Mouse (Mus musculus): Measurements from ENCODE around the gene Adam19.

DNA sequence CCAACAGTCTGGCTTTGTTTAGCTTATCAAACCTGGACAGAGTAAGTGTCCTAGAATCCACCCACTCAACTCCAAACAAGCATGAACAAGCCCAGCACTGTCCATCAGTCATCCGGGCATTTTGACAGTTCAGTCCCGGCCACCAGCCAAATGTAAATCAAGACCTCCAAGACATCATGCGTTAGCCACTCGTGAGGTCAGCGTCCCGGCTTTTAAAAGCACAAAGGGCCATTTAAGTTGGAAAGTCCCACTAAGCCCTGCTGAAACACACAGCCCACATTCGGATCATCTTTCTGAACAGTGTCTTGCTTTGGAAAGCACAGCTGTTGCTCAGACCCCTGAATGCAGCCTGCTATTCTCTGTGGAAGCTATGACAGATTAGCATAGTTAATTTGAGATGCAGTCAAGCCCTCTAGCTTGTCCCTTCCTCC is 29.8 kb upstream of the Adam19 start:
- TF ChIP-seq POLR2AphosphoS2 (IDR thresholded peaks at IDR 0.05; ENCODE audit: insufficient read length, low read depth) (no peak), POLR2A (IDR thresholded peaks at IDR 0.05; ENCODE audit: insufficient read length, low read depth) (no peak), MAX (IDR thresholded peaks at IDR 0.05; ENCODE audit: low read depth) (no peak), TCF12 (IDR thresholded peaks at IDR 0.05; ENCODE audit: insufficient read depth, poor library complexity, severe bottlenecking) (peak; percentile 20), E2F4 (IDR thresholded peaks at IDR 0.05; ENCODE audit: insufficient read depth) (no peak), CEBPB (IDR thresholded peaks at IDR 0.05; ENCODE audit: insufficient read depth, poor library complexity, severe bottlenecking) (no peak), USF1 (IDR thresholded peaks at IDR 0.05; ENCODE audit: low read depth) (no peak), REST (IDR thresholded peaks at IDR 0.05; ENCODE audit: insufficient read depth, insufficient read length) (no peak), MYOD1 (IDR thresholded peaks at IDR 0.05; ENCODE audit: control insufficient read depth in 1 of 3, insufficient read length in 2 of 3, low read depth in 2 of 3) (peak; percentile 49 to 87 (median 85)), SRF (IDR thresholded peaks at IDR 0.05; ENCODE audit: control insufficient read depth, insufficient read length, low read depth) (no peak), MYOG (IDR thresholded peaks at IDR 0.05; ENCODE audit: control insufficient read depth in 1 of 3, insufficient read depth in 1 of 3, insufficient read length in 2 of 3, low read depth in 2 of 3) (peak in 2 of 3 experiments; percentile 81 to 96)

All from myocyte (in vitro differentiated cells).